Mouse (Mus musculus): ENCODE results near the gene Elof1. TPM values are rescaled to one million over a fixed set of nuclear protein-coding genes. Genes with fewer than 3 reads are reported as not detected.

Gene Elof1
- total and polyA plus RNA-seq, 3 experiments, result 34.6 to 67.0 (median 42.6) TPM

GRCm38 (mm10) chr9:22124169-22124568, 7.2 kb upstream of the Elof1 start:
- no peaks in the 10 kb centered on the region for H3K27me3 ChIP-seq (ENCODE audit: control insufficient read depth, insufficient read depth, low read length)
- intact Hi-C loops (cut with DNase I), result no loop called here
- no peak for DNase-seq
- no peak overlapping the region for H3K9ac ChIP-seq (ENCODE audit: low read depth, low read length)
- no peaks in the 10 kb centered on the region for H3K36me3 ChIP-seq (ENCODE audit: control insufficient read depth, insufficient read depth, low read length)
- no peak overlapping the region for H3K4me3 ChIP-seq
- no peak for TF ChIP-seq CTCF (IDR thresholded peaks at IDR 0.05)
- no peak for TF ChIP-seq EP300 (IDR thresholded peaks at IDR 0.05; ENCODE audit: insufficient read depth, low read depth, low read length)
- TF ChIP-seq POLR2A (IDR thresholded peaks at IDR 0.05; ENCODE audit: insufficient read depth, low read depth, low read length), result no peak
- H3K27ac ChIP-seq, result no peak overlapping the region
- 86% methylated on average over 3 of the region's 3 CpGs for WGBS
- H3K79me2 ChIP-seq (replicated peaks; ENCODE audit: control insufficient read depth, insufficient read depth, low read length), result no peaks in the 10 kb centered on the region
- H3K4me1 ChIP-seq (ENCODE audit: control insufficient read depth, insufficient read depth, low read length), result no peaks in the 10 kb centered on the region; the same call in 1 of the 2 replicates

GRCm38 (mm10) chr9:22123069-22123609, 6.2 kb upstream of the Elof1 start:
- no peaks in the 10 kb centered on the region; the same call in 1 of the 2 replicates for H3K4me1 ChIP-seq (ENCODE audit: control insufficient read depth, insufficient read depth, low read length)
- no peak overlapping the region for H3K27ac ChIP-seq
- no peak overlapping the region for H3K4me3 ChIP-seq
- H3K9ac ChIP-seq (ENCODE audit: low read depth, low read length), result no peak overlapping the region
- TF ChIP-seq POLR2A (IDR thresholded peaks at IDR 0.05; ENCODE audit: insufficient read depth, low read depth, low read length), result no peak
- no peaks in the 10 kb centered on the region for H3K27me3 ChIP-seq (ENCODE audit: control insufficient read depth, insufficient read depth, low read length)
- no peaks in the 10 kb centered on the region for H3K79me2 ChIP-seq (replicated peaks; ENCODE audit: control insufficient read depth, insufficient read depth, low read length)
- intact Hi-C loops (cut with DNase I), result no loop called here
- H3K36me3 ChIP-seq (ENCODE audit: control insufficient read depth, insufficient read depth, low read length), result no peaks in the 10 kb centered on the region
- WGBS, result 80% methylated on average over 7 of the region's 7 CpGs
- DNase-seq, result peak in 1 of 2 experiments; percentile 14

GRCm38 (mm10) chr9:22122005-22122404, 5.0 kb upstream of the Elof1 start:
- no peaks in the 10 kb centered on the region for H3K79me2 ChIP-seq (replicated peaks; ENCODE audit: control insufficient read depth, insufficient read depth, low read length)
- H3K4me3 ChIP-seq, result no peak overlapping the region
- no peak overlapping the region for H3K27ac ChIP-seq
- intact Hi-C loops (cut with DNase I), result no loop called here
- no peaks in the 10 kb centered on the region for H3K36me3 ChIP-seq (ENCODE audit: control insufficient read depth, insufficient read depth, low read length)
- DNase-seq, result peak in 1 of 2 experiments; percentile 15
- no peaks in the 10 kb centered on the region for H3K27me3 ChIP-seq (ENCODE audit: control insufficient read depth, insufficient read depth, low read length)
- TF ChIP-seq POLR2A (IDR thresholded peaks at IDR 0.05; ENCODE audit: insufficient read depth, low read depth, low read length), result no peak
- no peak for TF ChIP-seq CTCF (IDR thresholded peaks at IDR 0.05)
- no peak for TF ChIP-seq EP300 (IDR thresholded peaks at IDR 0.05; ENCODE audit: insufficient read depth, low read depth, low read length)
- WGBS, result 69% methylated on average over 3 of the region's 3 CpGs
- peaks cover 3% of the 10 kb centered on the region for H3K4me1 ChIP-seq (ENCODE audit: control insufficient read depth, insufficient read depth, low read length)
- H3K9ac ChIP-seq (ENCODE audit: low read depth, low read length), result no peak overlapping the region

GRCm38 (mm10) chr9:22121545-22121944, 4.6 kb upstream of the Elof1 start:
- no peaks in the 10 kb centered on the region for H3K36me3 ChIP-seq (ENCODE audit: control insufficient read depth, insufficient read depth, low read length)
- no peaks in the 10 kb centered on the region for H3K27me3 ChIP-seq (ENCODE audit: control insufficient read depth, insufficient read depth, low read length)
- TF ChIP-seq POLR2A (IDR thresholded peaks at IDR 0.05; ENCODE audit: insufficient read depth, low read depth, low read length) (no peak), EP300 (IDR thresholded peaks at IDR 0.05; ENCODE audit: insufficient read depth, low read depth, low read length) (no peak), CTCF (IDR thresholded peaks at IDR 0.05) (no peak)
- no peak for DNase-seq
- no peak overlapping the region for H3K27ac ChIP-seq
- H3K4me1 ChIP-seq (ENCODE audit: control insufficient read depth, insufficient read depth, low read length), result peaks cover 3% of the 10 kb centered on the region
- H3K4me3 ChIP-seq, result no peak overlapping the region
- H3K9ac ChIP-seq (ENCODE audit: low read depth, low read length), result no peak overlapping the region
- intact Hi-C loops (cut with DNase I), result no loop called here
- no peaks in the 10 kb centered on the region for H3K79me2 ChIP-seq (replicated peaks; ENCODE audit: control insufficient read depth, insufficient read depth, low read length)

GRCm38 (mm10) chr9:22119543-22119942, 2.6 kb upstream of the Elof1 start:
- H3K36me3 ChIP-seq (ENCODE audit: control insufficient read depth, insufficient read depth, low read length), result no peaks in the 10 kb centered on the region
- H3K79me2 ChIP-seq (replicated peaks; ENCODE audit: control insufficient read depth, insufficient read depth, low read length), result no peaks in the 10 kb centered on the region
- H3K27ac ChIP-seq, result no peak overlapping the region
- no peak for TF ChIP-seq CTCF (IDR thresholded peaks at IDR 0.05)
- TF ChIP-seq EP300 (IDR thresholded peaks at IDR 0.05; ENCODE audit: insufficient read depth, low read depth, low read length), result no peak
- no peak for TF ChIP-seq POLR2A (IDR thresholded peaks at IDR 0.05; ENCODE audit: insufficient read depth, low read depth, low read length)
- intact Hi-C loops (cut with DNase I), result loop anchor here (10.0 kb wide), 1 partner anchor 115 kb away; the partner anchor contains the start of genes Ccdc151 and Prkcsh
- DNase-seq, result peak in 1 of 2 experiments; percentile 31
- H3K27me3 ChIP-seq (ENCODE audit: control insufficient read depth, insufficient read depth, low read length), result no peaks in the 10 kb centered on the region
- no peak overlapping the region for H3K4me3 ChIP-seq
- no peak overlapping the region for H3K9ac ChIP-seq (ENCODE audit: low read depth, low read length)
- H3K4me1 ChIP-seq (ENCODE audit: control insufficient read depth, insufficient read depth, low read length), result peaks cover 3% of the 10 kb centered on the region
- WGBS, result 85% methylated on average over 4 of the region's 4 CpGs

- peak overlapping the region; percentile 73 for H3K4me3 ChIP-seq
- intact Hi-C loops (cut with DNase I), result loop anchor here (2.0 to 10.0 kb wide), 2 partner anchors 47 to 113 kb away; partner anchors contain the start of genes Ccdc151, Gm49318, Prkcsh and Zfp653
- TF ChIP-seq EP300 (IDR thresholded peaks at IDR 0.05; ENCODE audit: insufficient read depth, low read depth, low read length), result no peak
- TF ChIP-seq CTCF (IDR thresholded peaks at IDR 0.05), result peak; percentile 50
- H3K79me2 ChIP-seq (replicated peaks; ENCODE audit: control insufficient read depth, insufficient read depth, low read length), result no peaks in the 10 kb centered on the region
- H3K4me1 ChIP-seq (ENCODE audit: control insufficient read depth, insufficient read depth, low read length), result peaks cover 3% of the 10 kb centered on the region
- peak in 1 of 2 experiments; percentile 40 for DNase-seq
- H3K9ac ChIP-seq (ENCODE audit: low read depth, low read length), result no peak overlapping the region
- no peaks in the 10 kb centered on the region for H3K36me3 ChIP-seq (ENCODE audit: control insufficient read depth, insufficient read depth, low read length)
- no peak overlapping the region for H3K27ac ChIP-seq
- no peaks in the 10 kb centered on the region for H3K27me3 ChIP-seq (ENCODE audit: control insufficient read depth, insufficient read depth, low read length)
- 39% methylated on average over 10 of the region's 10 CpGs for WGBS
These were observed 933 bp upstream of the Elof1 start for GRCm38 (mm10) chr9:22117754-22118456.
